Mouse (Mus musculus) adrenal gland (tissue): ENCODE data around the gene Eya2.
"Not testable (repeated sequence)": the region's sequence is repeated elsewhere in the genome, so short reads cannot be mapped to it uniquely, and the experiment has no call there.

ENCODE experiments used
- intact Hi-C: fragments of 180-260 bp; cut with DNase I; formaldehyde crosslinking; loops from one replicate; pipeline ENCODE4 v1.15.1; 2025

Eya2 gene

DNA sequence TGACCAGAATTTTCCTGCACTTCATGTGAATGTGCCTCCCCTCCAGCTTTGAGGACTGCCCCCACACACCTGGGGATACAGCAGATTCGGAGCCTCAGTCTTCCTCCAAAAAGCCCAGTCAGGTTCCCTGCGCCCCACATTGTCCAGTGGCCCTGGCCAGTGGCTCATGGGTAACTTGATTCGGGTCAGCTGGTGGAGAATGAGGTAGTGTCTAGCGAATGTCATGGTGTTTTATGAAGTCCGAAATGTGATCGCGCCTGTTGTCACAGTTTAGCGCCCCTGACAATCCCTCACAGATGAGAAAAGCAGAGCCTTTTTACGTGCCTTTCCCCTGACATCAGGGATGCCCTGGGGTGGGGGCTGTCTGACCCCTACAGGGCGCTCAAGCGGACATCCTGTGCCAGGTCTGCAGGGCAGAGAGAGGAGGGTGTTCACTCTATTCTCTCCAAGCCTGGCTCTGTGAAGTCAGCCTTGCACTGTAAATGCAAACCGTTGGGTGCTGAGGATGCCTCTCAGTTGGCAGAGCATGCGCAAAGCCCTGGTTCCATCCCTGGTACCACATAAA, 164.7 kb downstream of the Eya2 start:
- intact Hi-C loops = no loop called here

- intact Hi-C loops = no loop called here
Observed at GRCm38 (mm10) chr2:165768805-165769358, 174.1 kb downstream of the Eya2 start.

- intact Hi-C loops = no loop called here
Observed at GRCm38 (mm10) chr2:165769375-165769948, 174.6 kb downstream of the Eya2 start.

DNA sequence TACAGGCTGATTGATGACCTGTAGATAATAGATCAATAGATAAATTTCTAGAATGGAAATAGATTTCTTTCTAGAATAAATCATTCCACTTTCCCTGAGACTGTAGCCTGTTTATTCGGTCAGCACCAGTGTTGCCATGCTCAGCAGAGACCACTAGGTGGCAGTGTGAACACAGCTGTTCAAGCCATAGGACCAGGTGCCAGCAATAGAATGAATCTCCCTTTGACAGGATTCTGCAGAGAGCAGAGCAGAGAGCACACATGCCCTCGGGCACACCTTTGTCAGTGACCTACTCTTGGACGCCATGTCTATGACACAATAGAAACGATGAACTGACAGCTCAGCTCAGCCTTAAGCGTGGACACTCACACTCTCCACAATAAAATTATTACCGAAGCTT, 184.1 kb downstream of the Eya2 start:
- intact Hi-C loops = no loop called here

DNA sequence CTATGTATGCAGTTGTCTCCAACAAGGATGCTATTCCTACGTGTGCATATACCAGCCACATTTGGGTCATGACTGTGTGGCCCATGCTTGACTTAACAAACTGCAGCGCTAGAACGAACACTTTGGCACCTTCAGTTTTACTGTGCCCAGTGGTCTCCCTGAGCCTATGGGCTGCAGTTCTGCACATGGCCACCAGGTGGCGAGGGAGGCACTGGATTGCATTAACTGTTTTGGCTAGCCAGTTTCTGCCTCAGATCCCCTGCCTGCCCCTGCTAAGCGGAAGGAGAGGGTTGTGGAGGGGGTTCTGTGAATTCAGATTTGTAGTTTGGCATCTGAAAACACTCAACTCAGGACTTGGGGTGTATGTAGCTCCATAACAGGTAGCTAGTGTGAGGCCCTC, 187.5 kb downstream of the Eya2 start:
- intact Hi-C loops = loop anchor here (10.0 kb wide), 1 partner anchor 262 kb away; no protein-coding TSS in a partner anchor

- intact Hi-C loops = loop anchor here (10.0 kb wide), 1 partner anchor 259 kb away; no protein-coding TSS in a partner anchor
Observed at GRCm38 (mm10) chr2:165785312-165786036, 190.6 kb downstream of the Eya2 start.

GRCm38 (mm10) chr2:165786467-165786866, 191.6 kb downstream of the Eya2 start:
- intact Hi-C loops = loop anchor here (10.0 kb wide), 1 partner anchor 258 kb away; no protein-coding TSS in a partner anchor

- intact Hi-C loops = loop anchor here (10.0 kb wide), 1 partner anchor 257 kb away; no protein-coding TSS in a partner anchor
Observed at GRCm38 (mm10) chr2:165788005-165788404, 193.2 kb downstream of the Eya2 start.

- intact Hi-C loops = loop anchor here (10.0 kb wide), 1 partner anchor 256 kb away; no protein-coding TSS in a partner anchor
Observed at GRCm38 (mm10) chr2:165788796-165789195, 194.0 kb downstream of the Eya2 start.

GRCm38 (mm10) chr2:165789667-165790066, 194.8 kb downstream of the Eya2 start:
- intact Hi-C loops = loop anchor here (10.0 kb wide), 1 partner anchor 255 kb away; no protein-coding TSS in a partner anchor

GRCm38 (mm10) chr2:165791026-165791425, 196.2 kb downstream of the Eya2 start:
- intact Hi-C loops = no loop called here

GRCm38 (mm10) chr2:165791657-165792056, 196.8 kb downstream of the Eya2 start:
- intact Hi-C loops = no loop called here

GRCm38 (mm10) chr2:165792431-165793282, 197.8 kb downstream of the Eya2 start:
- intact Hi-C loops = no loop called here

GRCm38 (mm10) chr2:165793283-165793638, 198.4 kb downstream of the Eya2 start:
- intact Hi-C loops = no loop called here

DNA sequence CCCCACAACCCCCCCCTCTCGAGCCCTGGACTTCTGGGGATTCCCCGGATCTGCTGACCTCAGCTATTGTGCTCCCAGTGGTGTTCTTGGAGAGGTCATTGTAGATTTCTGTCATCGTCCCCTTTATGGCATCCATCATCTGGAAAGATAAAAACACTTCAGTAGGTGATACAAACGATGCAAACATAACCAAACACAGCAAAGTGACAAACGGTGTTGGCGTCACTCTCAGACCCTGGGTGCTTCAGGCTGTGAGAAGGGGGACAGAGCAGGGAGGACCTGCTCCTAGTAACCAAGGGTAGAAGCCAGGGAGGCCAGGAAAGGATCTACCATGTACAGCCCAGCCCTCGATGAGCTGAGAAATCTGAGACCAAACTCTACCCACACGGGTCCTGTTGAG, 203.0 kb downstream of the Eya2 start:
- intact Hi-C loops = no loop called here

DNA sequence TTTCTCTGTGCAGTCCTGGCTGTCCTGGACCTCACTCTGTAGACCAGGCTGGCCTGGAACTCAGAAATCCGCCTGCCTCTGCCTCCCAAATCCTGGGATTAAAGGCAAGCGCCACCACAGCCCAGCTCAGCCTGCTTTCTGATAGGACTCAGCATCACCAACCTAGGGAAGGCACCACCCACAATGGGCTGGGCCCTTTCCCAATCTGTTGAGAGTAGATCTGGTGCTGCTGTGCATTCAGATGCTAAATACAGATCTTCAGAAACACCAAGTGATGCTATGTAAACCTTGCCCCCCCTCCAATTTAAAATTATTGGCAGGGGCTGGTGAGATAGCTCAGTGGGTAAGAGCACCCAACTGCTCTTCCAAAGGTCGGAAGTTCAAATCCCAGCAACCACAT, 205.3 kb downstream of the Eya2 start:
- intact Hi-C loops = not testable (repeated sequence)

- intact Hi-C loops = no loop called here
Observed at GRCm38 (mm10) chr2:165808179-165808975, 213.5 kb downstream of the Eya2 start.

GRCm38 (mm10) chr2:165809091-165809490, 214.3 kb downstream of the Eya2 start:
- intact Hi-C loops = no loop called here

DNA sequence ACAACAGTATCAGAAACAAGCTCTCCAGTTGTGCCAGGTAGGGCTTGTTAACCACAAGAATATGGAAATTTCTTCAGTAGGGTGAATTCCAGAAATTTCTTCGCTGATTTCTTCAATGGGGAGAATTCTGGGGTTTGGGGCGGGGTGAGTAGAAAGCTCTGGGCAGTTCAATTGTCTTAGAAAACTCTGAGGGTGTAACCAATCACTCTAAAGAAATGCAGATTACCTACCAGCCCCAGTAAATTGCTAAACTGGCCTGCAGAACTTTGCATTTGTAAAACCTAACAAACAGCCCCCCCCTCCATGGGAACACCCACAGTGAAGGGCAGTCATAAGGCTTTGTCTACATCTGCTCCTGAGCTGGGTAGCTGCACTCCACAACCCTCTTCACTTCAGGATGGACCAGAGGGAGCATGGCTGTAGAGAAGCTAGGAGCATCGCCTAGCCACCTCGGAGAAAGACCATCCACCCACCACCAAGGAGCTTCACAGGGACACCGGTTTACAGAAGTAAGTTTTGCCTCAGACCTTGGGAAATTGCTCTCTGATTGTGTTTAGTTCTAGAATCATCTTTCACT, 215.2 kb downstream of the Eya2 start:
- intact Hi-C loops = no loop called here

DNA sequence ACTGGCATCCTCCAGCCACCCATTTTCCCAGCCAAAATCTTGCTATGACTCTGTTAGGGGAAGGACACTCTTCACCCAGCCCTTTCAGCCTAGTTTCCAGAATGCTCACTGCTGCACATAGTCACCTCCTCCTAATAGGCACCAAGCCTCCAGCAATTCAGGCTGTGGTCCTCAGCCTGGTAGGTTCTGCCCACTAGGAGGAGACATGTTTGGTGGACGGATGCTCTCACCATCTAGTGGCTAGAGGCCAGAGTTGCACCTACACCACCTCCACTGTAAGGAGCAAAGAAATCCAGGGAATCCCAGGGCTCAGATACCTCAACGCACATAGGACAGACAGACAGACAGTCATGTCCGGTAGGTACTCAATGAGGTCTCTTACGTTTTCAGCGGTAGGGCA, 216.7 kb downstream of the Eya2 start:
- intact Hi-C loops = no loop called here
